Mouse (Mus musculus) liver, adult (tissue): ENCODE data around the gene Pi4ka.

Source experiments
- GATA4 ChIP-seq: IDR thresholded peaks from 2 replicates; pipeline ENCODE4 v1.6.1; 2014; ENCODE audit warnings: mild to moderate bottlenecking, low read length; ENCODE audit not compliant: insufficient replicate concordance

Pi4ka gene

DNA sequence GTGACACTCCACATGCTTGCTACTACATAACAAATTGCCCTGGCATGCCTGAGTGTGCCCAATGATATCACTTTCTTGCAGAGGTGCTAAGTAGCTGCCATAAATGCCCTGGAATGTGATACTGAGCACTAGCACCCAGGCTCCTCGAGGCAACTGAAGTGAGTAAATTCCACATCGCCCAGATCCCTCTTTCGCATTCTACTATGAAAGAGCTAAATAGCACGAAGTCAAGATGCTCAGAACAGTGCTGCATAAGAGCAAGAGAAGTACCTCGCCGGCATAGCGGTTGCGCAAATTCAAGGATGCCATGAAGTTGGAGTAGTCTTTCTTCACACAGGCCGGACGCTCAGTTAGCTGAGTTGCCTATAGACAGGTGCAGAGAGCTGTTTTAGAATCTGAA is 97.1 kb downstream of the Pi4ka start:
- TF ChIP-seq GATA4 = no peak

DNA sequence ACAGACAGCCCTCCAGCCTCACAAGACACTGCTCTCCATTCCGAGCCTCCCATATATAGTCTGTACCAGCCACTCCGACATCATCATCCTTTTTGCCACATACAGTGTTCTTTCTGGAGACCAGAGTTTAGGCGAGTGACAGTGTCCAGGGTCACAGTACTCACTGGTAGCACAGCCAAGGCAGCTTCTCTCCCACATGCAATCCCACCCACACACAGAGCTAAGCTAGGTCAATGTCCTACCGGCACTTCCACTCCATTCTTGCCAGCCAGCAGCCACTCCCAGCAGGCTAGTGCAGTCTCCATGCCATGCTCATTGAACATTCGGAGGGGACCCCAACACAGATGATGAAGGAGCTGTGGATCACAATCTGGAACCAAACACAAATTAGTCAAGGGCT is 98.7 kb downstream of the Pi4ka start:
- no peak for TF ChIP-seq GATA4

DNA sequence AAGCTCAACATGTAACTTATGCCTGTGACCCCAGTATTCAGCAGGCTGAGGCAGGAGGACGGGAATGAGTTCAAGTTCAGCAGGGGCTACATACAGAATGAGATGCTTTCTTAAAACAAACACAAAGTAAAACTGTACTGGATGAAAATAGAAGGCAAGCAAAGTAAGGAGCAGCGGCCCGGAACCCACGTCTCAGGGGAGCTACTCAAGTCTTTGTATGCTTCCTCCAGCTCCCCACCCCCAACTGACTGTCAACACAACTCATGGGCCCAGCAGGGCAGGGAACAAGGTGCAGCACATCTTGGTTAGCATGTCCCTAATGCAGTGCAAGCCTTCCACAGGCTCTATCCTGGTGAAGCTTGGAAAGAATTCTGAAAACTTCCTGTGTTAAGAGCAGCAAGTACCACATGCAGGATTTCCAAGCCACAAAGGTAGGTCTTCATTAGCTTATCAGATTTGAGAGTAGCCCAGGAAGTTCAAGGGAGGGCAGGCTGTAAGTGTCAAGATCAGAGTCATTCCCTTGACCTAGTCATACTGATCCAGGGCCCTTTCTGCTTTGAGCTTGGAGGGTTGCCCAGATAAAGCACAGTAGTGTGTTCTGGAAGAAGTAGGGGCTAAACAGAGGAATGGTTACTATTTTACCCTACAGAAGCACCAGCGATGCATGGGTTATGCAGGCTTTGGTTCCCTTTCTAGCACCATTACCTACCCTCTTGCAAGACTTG is 102.4 kb downstream of the Pi4ka start:
- TF ChIP-seq GATA4 = no peak

DNA sequence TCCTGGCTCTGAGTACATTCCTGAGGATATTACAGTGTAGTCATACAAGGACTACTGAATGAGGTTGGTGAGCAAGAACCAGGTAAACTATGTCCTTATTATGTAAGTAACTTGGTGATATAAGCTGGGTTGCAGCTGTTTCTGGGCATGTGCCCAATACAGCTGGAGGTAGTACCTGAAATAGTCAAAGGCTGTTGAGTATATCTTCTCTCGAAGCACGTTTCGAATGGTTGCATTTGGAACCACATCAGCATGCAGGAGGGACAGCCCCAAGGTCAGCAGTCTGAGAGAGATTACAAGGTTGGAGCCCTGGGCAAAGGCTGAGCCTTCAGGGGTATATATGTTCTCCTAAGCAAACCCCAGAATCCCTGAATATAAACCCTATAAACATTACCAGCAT is 105.3 kb downstream of the Pi4ka start:
- no peak for TF ChIP-seq GATA4

DNA sequence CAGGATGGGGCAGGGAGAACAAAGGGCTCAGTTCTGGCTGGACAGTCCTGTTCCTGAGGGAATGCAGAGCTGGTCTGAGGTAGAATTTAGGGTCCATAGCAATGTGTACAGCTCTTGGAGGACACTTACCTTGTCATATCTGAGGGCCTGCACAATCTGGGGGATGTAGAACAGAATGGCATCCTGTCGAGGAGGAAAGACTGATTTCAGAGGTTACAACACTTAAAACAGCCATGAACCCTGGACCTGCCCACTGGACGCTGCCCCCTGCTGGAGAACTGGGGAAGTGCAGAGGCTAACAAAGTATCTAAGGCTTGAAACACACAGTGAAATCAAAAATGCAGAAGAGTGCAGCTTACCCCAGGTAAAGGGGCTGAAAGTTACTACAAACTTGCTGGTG is 113.4 kb downstream of the Pi4ka start:
- TF ChIP-seq GATA4 = no peak

DNA sequence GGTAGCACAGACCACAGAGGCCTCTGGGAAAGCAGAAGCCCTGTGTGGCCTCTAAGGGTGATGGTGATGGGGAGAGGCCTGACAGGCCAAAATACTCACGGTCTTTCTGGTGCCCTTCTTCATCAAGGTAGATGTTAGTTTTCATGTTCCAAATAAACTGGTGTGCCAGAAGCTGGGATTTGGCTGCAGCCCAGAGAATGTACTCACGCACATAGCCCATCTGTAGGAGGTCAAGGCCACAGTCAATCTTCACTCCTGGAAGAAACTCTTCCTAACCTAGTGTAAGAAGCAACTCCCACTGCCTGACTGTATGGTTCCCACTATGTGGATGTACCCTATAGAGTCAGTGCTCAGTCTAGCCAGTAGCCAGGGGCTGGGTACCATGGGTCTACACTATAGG is 115.1 kb downstream of the Pi4ka start:
- no peak for TF ChIP-seq GATA4

DNA sequence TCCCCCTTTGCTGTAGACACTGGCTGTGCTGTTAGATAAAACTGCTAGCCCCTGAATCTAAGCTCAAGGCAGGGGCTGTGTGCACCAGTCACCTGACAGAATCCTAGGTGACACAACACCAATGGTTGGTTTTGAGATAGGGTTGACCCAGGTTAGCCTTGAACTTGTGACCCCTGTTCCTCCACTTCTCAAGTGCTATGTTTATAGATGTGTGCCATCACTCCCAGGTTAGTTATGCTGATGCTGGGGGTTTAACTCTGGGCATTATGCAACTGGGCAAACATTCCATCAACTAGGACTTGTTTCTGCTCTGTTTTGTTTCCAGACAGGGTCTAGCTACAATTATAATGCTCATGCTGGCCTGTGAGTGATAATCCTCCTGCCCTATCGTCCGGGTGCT is 119.0 kb downstream of the Pi4ka start:
- no peak for TF ChIP-seq GATA4

DNA sequence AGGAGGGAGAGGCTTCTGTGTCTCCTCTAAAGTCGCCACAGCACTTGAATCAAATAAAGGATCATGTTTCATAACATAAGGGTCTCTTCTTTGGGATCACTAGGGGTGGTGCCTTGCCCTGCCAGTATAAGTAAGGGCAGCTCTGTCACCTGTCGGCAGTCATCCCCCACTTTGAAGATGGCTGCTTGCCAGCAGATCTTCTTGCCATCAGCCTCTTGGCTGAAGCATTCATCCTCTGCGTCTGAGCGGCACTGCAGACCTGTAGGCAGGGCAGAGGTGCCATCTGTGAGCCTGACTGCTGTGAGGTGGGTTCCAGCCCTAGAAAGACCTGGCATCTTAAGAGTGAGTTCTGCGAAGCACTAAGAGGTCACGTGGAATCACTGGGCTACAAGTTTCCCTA is 123.0 kb downstream of the Pi4ka start:
- TF ChIP-seq GATA4 = no peak

DNA sequence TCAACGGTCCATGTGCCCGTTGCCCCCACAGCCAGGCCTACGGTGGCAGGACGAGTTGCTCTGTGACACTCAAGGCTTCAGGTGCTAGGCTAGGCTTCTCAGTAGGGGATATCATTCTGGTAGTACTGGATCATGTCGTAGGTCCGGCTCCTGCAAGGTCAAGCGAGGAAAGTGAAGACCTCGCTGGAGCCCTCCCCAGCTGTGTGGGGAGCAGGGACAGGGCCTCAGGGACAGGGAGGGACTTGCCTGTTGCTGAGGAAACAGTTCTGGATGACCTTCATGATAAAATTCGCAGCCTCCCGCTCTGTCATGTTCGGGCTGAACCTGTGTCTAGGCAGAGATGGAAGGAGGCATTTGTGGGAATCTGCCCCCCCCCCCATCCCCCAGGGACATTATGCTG is 125.6 kb downstream of the Pi4ka start:
- no peak for TF ChIP-seq GATA4

DNA sequence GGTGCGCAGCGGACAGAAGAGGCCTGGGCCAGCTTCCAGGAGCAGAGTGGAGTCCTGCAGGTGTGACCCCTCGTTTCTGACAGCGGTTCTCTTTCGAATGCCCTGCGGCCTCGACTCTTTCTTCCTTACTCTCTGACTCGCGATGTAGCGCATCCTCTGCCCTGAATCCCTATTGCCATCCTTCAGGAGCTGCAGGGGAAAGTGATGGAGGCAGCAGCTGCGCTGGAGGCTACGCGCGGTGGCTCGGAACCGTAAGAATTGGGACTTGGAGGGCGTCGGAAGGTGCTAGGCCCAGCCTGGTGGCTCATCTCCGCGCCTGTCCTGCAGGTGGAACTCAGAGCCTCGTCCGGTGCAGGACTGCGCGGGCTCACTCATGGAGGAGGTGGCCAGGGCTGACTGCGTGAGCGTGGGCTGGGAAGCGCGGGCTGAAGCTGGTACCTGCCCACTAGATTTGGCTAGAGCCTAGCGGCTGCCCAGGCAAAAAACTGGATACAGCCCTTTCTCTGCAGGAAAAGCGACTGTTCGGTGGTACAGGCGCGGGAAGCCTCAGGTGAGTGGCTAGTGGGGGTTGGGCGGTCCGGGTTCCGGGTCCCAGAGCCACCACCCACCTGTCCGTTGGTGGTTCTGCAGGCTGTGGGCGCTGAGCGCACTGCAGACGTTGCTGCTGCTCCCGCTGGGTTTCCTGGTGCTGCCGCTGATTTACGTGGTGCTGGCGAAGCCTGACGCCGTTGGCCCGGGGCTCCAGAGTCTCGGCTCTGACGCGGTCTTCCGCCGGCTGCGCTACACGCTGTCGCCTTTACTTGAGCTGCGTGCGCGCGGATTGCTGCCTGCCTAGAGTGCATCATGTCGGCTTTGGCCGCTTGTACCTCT is 128.5 kb downstream of the Pi4ka start:
- no peak for TF ChIP-seq GATA4

DNA sequence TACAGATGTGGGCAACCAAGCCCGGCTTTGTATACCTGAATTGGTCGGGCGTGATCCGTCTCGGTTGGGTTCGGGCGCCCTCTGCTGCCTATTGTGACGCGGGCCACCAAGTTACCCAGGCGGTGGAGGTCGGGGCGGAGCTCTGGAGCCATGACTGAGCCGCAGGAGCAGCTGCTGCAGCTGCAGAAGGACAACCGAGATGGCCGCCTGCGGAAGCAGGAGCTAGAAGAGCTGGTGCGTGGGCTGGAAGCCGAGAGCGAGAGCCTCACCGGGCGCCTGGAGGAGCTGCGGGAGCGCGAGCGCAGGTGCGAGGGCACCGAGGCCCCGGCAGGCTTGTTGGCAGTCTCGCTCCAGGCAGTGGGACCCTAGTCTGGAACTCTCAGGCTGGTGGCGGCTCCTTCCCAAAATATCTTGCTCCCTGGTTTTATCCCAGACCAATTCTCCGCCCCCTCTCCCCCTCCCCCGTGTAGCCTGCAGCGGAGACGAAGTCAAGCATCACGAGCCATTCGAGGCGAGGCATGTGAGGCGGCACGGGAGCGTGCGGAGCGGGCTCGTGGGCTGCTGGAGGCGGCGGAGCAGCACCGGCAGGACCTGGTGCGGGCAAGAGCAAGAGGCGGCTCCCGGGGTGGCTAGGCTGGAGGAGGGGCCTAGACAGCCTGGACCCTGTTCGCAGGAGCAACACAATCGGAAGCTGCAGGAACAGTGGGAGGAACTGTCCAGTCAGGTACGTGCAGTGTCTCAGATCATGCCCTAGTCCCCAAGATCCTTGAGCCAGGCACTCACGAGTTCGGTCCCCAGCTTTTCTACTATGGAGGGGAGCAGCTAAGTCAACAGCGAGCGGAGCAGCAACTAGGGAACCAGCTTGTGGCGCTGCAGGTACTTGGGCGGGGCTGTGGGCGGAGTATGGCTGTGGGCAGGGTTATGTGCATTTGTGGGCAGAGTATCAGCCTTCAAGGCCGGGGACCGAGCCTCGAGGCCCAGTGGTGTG is 129.7 kb downstream of the Pi4ka start:
- no peak for TF ChIP-seq GATA4

DNA sequence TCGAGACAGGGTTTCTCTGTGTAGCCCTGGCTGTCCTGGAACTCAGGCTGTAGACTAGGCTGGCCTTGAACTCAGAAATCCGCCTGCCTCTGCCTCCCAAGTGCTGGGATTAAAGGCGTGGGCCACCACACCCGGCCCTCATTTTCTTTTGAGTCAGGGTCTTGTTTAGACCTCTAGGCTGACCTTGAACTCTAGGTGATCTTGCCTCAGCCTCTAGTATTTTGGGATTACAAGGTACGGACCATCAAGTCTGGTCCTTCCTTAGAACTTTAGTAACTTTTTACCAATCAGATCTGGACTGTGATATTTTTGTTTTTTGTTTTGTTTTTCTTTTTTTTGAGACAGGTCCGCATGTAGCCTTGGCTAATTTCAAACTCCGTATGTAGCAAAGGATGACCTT is 130.4 kb downstream of the Pi4ka start, which contains the start of gene Tmem191c:
Gene Tmem191c, plus strand, starts transcription at position 357 of the 400 bp plus-strand sequence.
- no peak for TF ChIP-seq GATA4

DNA sequence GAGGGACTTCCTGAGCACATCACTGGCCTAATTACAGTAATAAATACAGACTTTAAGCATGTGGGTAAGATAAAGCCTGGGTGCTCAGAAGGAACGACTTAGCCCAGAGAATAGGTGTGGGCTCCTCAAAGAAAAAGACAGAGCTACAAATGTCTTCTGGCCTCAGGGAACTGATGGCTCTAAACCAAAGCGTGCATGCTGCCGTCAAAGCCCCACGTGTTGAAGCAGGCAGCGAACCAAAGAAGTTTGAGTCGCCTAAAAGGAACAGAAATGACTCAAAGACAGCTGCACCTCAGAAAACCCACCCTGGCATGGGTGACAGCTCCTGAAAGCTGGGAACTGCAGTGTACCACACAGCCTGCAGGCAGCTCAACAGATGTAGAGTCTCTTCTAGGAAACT is 134.3 kb downstream of the Pi4ka start:
- no peak for TF ChIP-seq GATA4

DNA sequence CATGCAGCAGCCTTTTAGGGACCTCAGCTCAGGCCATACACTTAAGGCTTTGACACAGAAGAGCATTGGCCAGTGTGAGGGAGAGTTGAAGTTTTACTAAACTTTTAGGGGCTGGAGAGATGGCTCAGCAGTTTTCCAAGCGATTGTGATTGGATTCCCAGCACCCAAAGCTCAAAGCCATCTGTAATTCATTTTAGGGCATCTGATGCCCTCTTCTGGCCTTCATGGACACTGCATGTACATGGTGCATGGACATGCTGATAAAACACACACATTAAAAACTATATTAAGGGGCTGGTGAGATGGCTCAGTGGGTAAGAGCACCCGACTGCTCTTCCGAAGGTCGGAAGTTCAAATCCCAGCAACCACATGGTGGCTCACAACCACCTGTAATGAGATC is 135.0 kb downstream of the Pi4ka start:
- no peak for TF ChIP-seq GATA4

DNA sequence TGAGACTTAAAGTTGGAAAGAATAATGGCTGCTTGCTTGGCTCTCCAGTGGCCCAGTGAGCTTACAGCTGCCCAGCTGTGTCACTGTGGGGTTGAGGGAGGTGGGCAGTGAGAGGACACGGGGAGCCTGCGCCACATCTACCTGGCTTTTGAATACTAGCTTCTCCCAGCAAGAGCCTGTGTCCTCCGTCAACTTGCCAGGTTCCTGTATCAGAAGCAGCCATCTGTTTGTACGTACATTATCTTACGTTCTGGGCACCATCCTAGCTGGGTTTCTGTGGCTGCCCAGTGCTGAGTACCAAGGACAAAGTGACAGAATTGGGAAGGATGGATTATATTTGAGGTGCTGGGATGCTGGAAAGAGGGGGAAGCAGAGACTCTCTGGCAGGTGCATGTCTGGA is 136.2 kb downstream of the Pi4ka start:
- no peak for TF ChIP-seq GATA4

DNA sequence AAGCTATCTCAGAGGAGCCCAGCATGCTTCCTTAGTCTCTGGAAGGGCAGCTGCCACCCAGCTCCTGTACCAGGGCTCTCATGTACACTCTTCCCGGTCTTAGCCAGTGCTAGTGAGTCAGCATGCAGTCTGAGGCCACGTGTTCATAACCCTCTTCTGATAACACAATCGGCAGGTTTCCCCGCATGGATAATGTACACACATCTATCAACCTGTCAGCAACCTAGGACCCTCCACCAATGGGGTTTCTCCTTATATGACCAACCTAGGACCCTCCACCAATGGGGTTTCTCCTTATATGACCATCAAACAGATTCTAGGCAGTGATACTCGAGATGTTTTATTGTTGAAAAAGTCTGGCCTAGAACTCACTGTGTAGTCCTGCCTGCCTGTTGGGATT is 138.2 kb downstream of the Pi4ka start:
- TF ChIP-seq GATA4 = no peak

DNA sequence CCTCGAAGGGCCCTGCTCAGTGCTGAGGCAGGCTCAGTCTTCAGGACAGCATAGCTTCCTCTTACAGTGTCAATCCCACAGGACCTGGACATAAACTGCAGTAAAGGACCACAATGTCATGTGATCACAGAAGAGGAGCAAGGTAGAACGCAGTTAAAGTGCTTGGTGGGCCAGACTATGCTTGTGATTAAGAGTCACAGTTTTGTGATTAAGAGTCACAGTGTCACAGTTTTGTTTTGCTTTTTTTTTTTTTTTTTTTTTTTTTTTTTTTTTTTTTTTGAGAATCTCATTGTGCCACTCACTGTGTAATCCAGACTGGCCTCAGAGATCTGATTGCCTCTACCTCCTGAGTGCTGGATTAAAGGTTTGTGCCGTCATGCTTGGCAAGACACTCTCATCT is 140.0 kb downstream of the Pi4ka start:
- no peak for TF ChIP-seq GATA4
